Mouse (Mus musculus) bone marrow, adult 2 months (tissue): ENCODE results near the gene Slc17a3. TPM values are rescaled to one million over a fixed set of nuclear protein-coding genes. Genes with fewer than 3 reads are reported as not detected.

Experiments
- H3K27ac ChIP-seq: fragments of 200-500 bp; 2 replicates; pipeline ENCODE4 v1.5.1; 2012; ENCODE audit warnings: low read depth, mild to moderate bottlenecking, control low read depth, inconsistent platforms, low read length; ENCODE audit not compliant: control insufficient read depth, poor library complexity, insufficient read depth
- H3K4me1 ChIP-seq: fragments of 200-500 bp; 2 replicates; pipeline ENCODE4 v1.6.1; 2011; ENCODE audit warnings: low read length; ENCODE audit not compliant: control insufficient read depth, insufficient read depth
- H3K4me3 ChIP-seq: fragments of 200-500 bp; replicated peaks from 2 replicates; pipeline ENCODE3; 2011; ENCODE audit warnings: mild to moderate bottlenecking, low read depth, low read length, control low read depth; ENCODE audit not compliant: control insufficient read depth
- CTCF ChIP-seq: fragments of 200-500 bp; IDR thresholded peaks from 2 replicates; pipeline ENCODE4 v1.5.1; 2011; ENCODE audit warnings: low read length, control low read depth; ENCODE audit not compliant: control insufficient read depth, insufficient read depth
- POLR2A ChIP-seq: fragments of 200-500 bp; IDR thresholded peaks from 2 replicates; pipeline ENCODE4 v1.6.1; 2011; ENCODE audit warnings: low read depth, mild to moderate bottlenecking, control low read depth, low read length, borderline replicate concordance; ENCODE audit not compliant: control insufficient read depth
- WGBS: fragments of 180-500 bp; shearing (Covaris S2); methylation state at CpG from one replicate; pipeline ENCODE4 v1.1.7; 2018; 5-methylcytosine and 5-hydroxymethylcytosine counted together
- polyA plus RNA-seq: library from polyadenylated mRNA; stranded (reverse); fragments of >200 nt; gene quantifications from 2 replicates; pipeline ENCODE4 v1.2.4, GENCODE M21; 2011; ENCODE audit warnings: low replicate concordance; ENCODE audit not compliant: missing spikeins, insufficient read depth, insufficient read length

Slc17a3 gene
- polyA plus RNA-seq, 1 experiment, result 2.9 TPM

DNA sequence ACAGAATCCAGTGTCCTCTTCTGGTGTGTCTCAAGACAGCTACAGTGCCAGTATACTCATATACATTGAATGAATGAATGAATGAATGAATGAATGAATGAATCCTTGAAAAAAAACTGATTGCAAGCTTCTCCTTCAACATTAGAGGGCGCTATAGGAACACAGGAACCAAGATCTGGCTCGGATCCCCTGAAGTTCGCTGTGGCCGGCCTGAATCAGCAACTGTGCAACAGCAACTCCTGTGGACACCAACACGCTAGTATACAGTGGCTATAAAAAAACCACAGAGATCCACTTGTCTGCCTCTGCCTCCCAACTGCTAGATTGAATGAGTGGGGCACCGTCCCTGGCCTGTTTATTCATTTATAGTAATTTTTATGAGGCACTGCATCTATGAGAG, 6.2 kb upstream of the Slc17a3 start:
- Histone ChIP-seq H3K27ac (no peak overlapping the region), H3K4me1 (no peaks in the 10 kb centered on the region), H3K4me3 (no peak overlapping the region)
- TF ChIP-seq POLR2A, result no peak
- TF ChIP-seq CTCF, result peak; percentile 49
- WGBS, result 10% methylated on average over 6 of the region's 6 CpGs

- H3K4me1 ChIP-seq, result no peaks in the 10 kb centered on the region
- WGBS, result 88% methylated on average over 5 of the region's 5 CpGs
Observed at GRCm38 (mm10) chr13:23834836-23835235, 4.4 kb upstream of the Slc17a3 start.

DNA sequence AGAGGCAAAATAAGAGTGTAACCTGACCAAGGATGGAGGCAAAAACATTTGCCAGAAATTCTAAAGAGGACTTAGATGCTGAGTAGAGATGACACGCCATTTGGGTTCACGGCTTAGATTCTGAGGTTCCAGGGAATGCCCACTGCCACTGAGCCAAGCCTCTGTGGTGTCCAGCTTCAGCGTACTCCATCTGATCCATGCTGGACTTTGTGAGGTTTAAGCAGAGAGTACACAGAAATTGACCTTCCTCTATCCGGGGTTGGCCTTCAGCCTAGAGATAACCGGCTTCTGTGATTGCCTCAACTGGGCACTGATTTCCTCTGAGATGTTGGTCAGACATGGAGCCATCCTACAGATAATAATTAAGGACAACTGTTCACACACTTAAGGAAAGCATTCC, 2.6 kb upstream of the Slc17a3 start:
- H3K4me1 ChIP-seq, result no peaks in the 10 kb centered on the region
- H3K4me3 ChIP-seq, result no peak overlapping the region
- TF ChIP-seq POLR2A (no peak), CTCF (no peak)
- no peak overlapping the region for H3K27ac ChIP-seq
- 84% methylated on average over 5 of the region's 5 CpGs for WGBS

More at GRCm38 (mm10) chr13:23834836-23835235, 4.4 kb upstream of the Slc17a3 start:
- no peak for TF ChIP-seq POLR2A
- no peak for TF ChIP-seq CTCF
- Histone ChIP-seq H3K4me3 (no peak overlapping the region), H3K27ac (no peak overlapping the region)

GRCm38 (mm10) chr13:23845851-23846250, 6.6 kb downstream of the Slc17a3 start:
- 92% methylated on average over 4 of the region's 4 CpGs for WGBS
- H3K4me1 ChIP-seq, result no peaks in the 10 kb centered on the region
- no peak overlapping the region for H3K27ac ChIP-seq
- TF ChIP-seq CTCF, result no peak
- TF ChIP-seq POLR2A, result no peak
- H3K4me3 ChIP-seq, result no peak overlapping the region

DNA sequence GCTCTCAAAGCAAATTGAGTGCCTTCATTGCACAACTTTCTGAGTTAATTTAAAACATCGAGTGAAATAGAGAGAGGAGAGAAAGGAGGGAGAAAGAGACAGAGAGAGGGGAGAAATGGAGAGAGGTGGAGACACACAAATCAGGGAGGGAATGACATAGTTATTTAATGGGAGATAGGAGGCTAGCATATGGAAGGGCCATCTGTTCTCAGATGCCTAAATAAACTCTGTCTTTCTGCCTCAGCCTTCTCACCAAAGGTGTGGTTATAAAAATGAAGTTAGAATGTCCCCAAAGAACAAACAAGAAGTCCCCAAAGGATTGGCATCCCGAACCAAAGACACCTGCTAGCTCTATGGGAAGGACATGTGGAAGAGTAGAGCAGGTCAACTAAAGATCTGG, 10.1 kb downstream of the Slc17a3 start:
- no peaks in the 10 kb centered on the region for H3K4me1 ChIP-seq
- WGBS, result 66% methylated on average over 2 of the region's 2 CpGs
- H3K27ac ChIP-seq, result no peak overlapping the region
- H3K4me3 ChIP-seq, result no peak overlapping the region
- TF ChIP-seq CTCF (no peak), POLR2A (no peak)

- 61% methylated on average over 3 of the region's 3 CpGs for WGBS
- H3K27ac ChIP-seq, result no peak overlapping the region
- no peak for TF ChIP-seq POLR2A
- TF ChIP-seq CTCF, result no peak
- no peak overlapping the region for H3K4me3 ChIP-seq
- H3K4me1 ChIP-seq, result no peaks in the 10 kb centered on the region
Observed at GRCm38 (mm10) chr13:23856401-23856800, 17.2 kb downstream of the Slc17a3 start.

- Histone ChIP-seq H3K27ac (no peak overlapping the region), H3K4me1 (no peaks in the 10 kb centered on the region), H3K4me3 (no peak overlapping the region)
- TF ChIP-seq POLR2A (no peak), CTCF (no peak)
Observed at GRCm38 (mm10) chr13:23861815-23862214, 22.6 kb downstream of the Slc17a3 start.

DNA sequence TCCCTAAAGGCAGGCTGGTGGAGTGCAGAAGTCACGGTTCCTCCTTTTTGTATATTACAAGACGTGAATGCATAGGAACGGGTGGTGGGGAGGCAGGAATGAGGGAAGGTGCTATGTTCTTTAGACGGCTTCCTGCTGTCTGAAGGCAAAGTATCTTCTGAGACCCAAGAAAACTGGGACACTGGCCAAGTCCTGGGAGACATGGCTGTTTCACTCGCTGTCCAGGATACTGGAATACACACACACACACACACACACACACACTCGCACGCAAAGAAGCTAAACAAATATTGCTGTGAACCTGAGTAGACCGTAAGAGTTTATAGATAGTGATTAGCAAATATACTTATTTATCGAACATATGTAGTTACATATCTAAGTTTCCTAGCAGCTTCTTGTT, 25.5 kb downstream of the Slc17a3 start:
- Histone ChIP-seq H3K4me1 (no peaks in the 10 kb centered on the region; the same call in 1 of the 2 replicates), H3K4me3 (no peak overlapping the region), H3K27ac (no peak overlapping the region)
- TF ChIP-seq POLR2A, result no peak
- no peak for TF ChIP-seq CTCF
- WGBS, result 67% methylated on average over 9 of the region's 9 CpGs

GRCm38 (mm10) chr13:23866086-23866710, 27.0 kb downstream of the Slc17a3 start:
- TF ChIP-seq CTCF, result no peak
- TF ChIP-seq POLR2A, result no peak
- Histone ChIP-seq H3K4me3 (no peak overlapping the region), H3K27ac (no peak overlapping the region), H3K4me1 (no peaks in the 10 kb centered on the region; the same call in 1 of the 2 replicates)
- WGBS, result 69% methylated on average over 9 of the region's 9 CpGs
